Mouse (Mus musculus) E14TG2a.4 (cell line): Measurements from ENCODE around the gene Shbg.

Source experiments
- H3K27me3 ChIP-seq: 2 replicates; pipeline ENCODE4 v1.6.1; 2014; ENCODE audit warnings: low read length, control low read depth; ENCODE audit not compliant: insufficient read depth
- H3K36me3 ChIP-seq: 2 replicates; pipeline ENCODE4 v1.6.1; 2014; ENCODE audit warnings: low read length, control low read depth; ENCODE audit not compliant: insufficient read depth
- H3K4me1 ChIP-seq: replicated peaks from 2 replicates; pipeline ENCODE4 v1.6.1; 2014; ENCODE audit warnings: low read depth, low read length, control low read depth
- H3K4me3 ChIP-seq: replicated peaks from 2 replicates; pipeline ENCODE4 v1.5.1; 2014; ENCODE audit warnings: mild to moderate bottlenecking, low read length
- H3K9me3 ChIP-seq: 2 replicates; pipeline ENCODE4 v1.6.1; 2014; ENCODE audit warnings: low read length, control low read depth
- CTCF ChIP-seq: conservative IDR thresholded peaks from 2 replicates; pipeline ENCODE4 v1.5.1; 2014; ENCODE audit warnings: low read length
- NANOG ChIP-seq: IDR thresholded peaks from 2 replicates; pipeline ENCODE4 v1.6.1; 2014; ENCODE audit warnings: borderline replicate concordance, low read length, mixed read lengths
- POU5F1 ChIP-seq: IDR thresholded peaks from 2 replicates; pipeline ENCODE4 v1.6.1; 2014; ENCODE audit warnings: low read length, borderline replicate concordance

The Shbg gene

DNA sequence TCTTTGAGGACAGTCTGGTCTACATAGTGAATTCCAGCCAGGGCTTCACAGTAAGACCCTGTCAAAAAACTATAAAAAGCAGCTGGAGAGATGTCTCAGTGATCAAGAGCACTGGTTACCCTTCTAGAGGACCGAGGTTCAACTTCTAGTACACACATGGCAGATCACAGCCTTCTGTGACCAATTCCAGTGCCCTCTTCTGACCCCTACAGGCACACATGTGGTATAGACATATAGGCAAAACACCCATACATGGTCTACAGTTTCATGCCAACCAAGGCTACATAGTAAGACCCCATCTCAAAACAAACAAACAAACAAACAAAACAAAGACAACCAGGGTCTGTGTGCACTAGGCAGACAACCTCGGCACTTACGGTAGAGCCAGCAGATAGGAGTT lies 42.5 kb downstream of the Shbg start:
- Histone ChIP-seq H3K4me1 (peaks cover 87% of the 10 kb centered on the region), H3K9me3 (no peaks in the 10 kb centered on the region), H3K36me3 (peaks cover 79% of the 10 kb centered on the region), H3K4me3 (no peak overlapping the region), H3K27me3 (no peaks in the 10 kb centered on the region)
- TF ChIP-seq CTCF = peak; percentile 55
- TF ChIP-seq NANOG = no peak
- no peak for TF ChIP-seq POU5F1

DNA sequence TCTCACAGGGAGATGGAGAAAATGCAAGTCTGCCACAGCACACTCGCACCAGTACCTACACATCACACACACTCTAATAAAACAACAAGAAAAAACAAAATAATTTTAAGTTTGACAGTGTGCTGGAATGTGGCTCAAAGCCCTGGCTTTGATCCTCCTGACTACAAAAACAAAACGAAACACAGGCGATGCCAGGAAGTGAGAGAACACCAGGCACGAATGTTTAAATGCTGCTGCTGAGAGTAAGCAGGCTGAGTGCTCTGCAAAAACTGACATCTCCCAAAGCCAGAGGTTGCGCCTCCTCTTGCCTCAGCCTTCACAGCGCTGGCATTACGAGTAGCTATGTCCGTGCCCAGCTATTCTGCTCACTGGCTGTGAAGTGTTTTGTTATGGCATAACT lies 52.6 kb downstream of the Shbg start:
- no peak for TF ChIP-seq CTCF
- no peak for TF ChIP-seq NANOG
- no peak for TF ChIP-seq POU5F1

More for the DNA sequence above, 52.6 kb downstream of the Shbg start:
- Histone ChIP-seq H3K4me1 (peaks cover 95% of the 10 kb centered on the region), H3K27me3 (no peaks in the 10 kb centered on the region), H3K36me3 (peaks cover 73% of the 10 kb centered on the region), H3K4me3 (no peak overlapping the region), H3K9me3 (no peaks in the 10 kb centered on the region)
